Mouse (Mus musculus) liver, adult 2 months (tissue): ENCODE results near the gene Thada. TPM values are rescaled to one million over a fixed set of nuclear protein-coding genes. Genes with fewer than 3 reads are reported as not detected.

ENCODE experiments used
- DNase-seq: peaks from one replicate; pipeline ENCODE4 v3.0.0-alpha.2; 2011; ENCODE audit warnings: low read depth, low spot score; ENCODE audit errors: extremely low read depth
- H3K27ac ChIP-seq: fragments of 200-500 bp; replicated peaks from 2 replicates; pipeline ENCODE4 v1.5.1; 2012; ENCODE audit warnings: low read depth, mild to moderate bottlenecking, control low read depth, inconsistent platforms, low read length; ENCODE audit not compliant: insufficient read depth
- H3K27me3 ChIP-seq: fragments of 200-500 bp; 2 replicates; pipeline ENCODE4 v1.6.1; 2012; ENCODE audit warnings: mild to moderate bottlenecking, moderate library complexity, low read length, inconsistent platforms; ENCODE audit not compliant: control insufficient read depth, insufficient read depth
- H3K36me3 ChIP-seq: fragments of 200-500 bp; 2 replicates; pipeline ENCODE4 v1.6.1; 2012; ENCODE audit warnings: low read length, inconsistent platforms; ENCODE audit not compliant: control insufficient read depth, insufficient read depth
- H3K4me1 ChIP-seq: fragments of 200-500 bp; 2 replicates; pipeline ENCODE4 v1.6.1; 2011; ENCODE audit warnings: low read length; ENCODE audit not compliant: control insufficient read depth, insufficient read depth
- H3K4me3 ChIP-seq: fragments of 200-500 bp; 2 replicates; pipeline ENCODE4 v1.5.1; 2011; ENCODE audit warnings: low read depth, mild to moderate bottlenecking, control low read depth, low read length, moderate library complexity; ENCODE audit not compliant: insufficient read depth
- H3K79me2 ChIP-seq: fragments of 200-500 bp; 2 replicates; pipeline ENCODE4 v1.6.1; 2012; ENCODE audit warnings: inconsistent platforms, mild to moderate bottlenecking, low read length, moderate library complexity; ENCODE audit not compliant: control insufficient read depth, insufficient read depth
- H3K9ac ChIP-seq: fragments of 200-500 bp; 2 replicates; pipeline ENCODE4 v1.6.1; 2012; ENCODE audit warnings: low read depth, mild to moderate bottlenecking, control low read depth, inconsistent platforms, low read length
- CTCF ChIP-seq: fragments of 200-500 bp; IDR thresholded peaks from 2 replicates; pipeline ENCODE4 v1.5.1; 2011; ENCODE audit warnings: low read depth, low read length, control low read depth
- POLR2A ChIP-seq: fragments of 200-500 bp; IDR thresholded peaks from 2 replicates; pipeline ENCODE4 v1.6.1; 2011; ENCODE audit warnings: low read length, control low read depth; ENCODE audit not compliant: insufficient read depth; ENCODE audit errors: extremely low read depth
- WGBS: fragments of 180-500 bp; shearing (Covaris S2); methylation state at CpG from one replicate; pipeline ENCODE4 v1.1.7; 2018; 5-methylcytosine and 5-hydroxymethylcytosine counted together
- polyA plus RNA-seq: library from polyadenylated mRNA; depleted of rRNA; stranded (reverse); fragments of >200 nt; gene quantifications from 2 replicates; pipeline ENCODE4 v1.2.3, GENCODE M21; 2012
- total RNA-seq: library from RNA; depleted of rRNA; stranded (reverse); fragments of >200 nt; gene quantifications from 2 replicates; pipeline ENCODE4 v1.2.3, GENCODE M21; 2014

Thada gene
- total and polyA plus RNA-seq, 2 experiments: 2.8 to 6.1 TPM

GRCm38 (mm10) chr17:84497559-84497958 is 31.6 kb upstream of the Thada start:
- no peak overlapping the region for H3K9ac ChIP-seq
- H3K27me3 ChIP-seq: no peaks in the 10 kb centered on the region
- no peak for DNase-seq
- H3K36me3 ChIP-seq: no peaks in the 10 kb centered on the region
- H3K4me1 ChIP-seq: no peaks in the 10 kb centered on the region
- no peaks in the 10 kb centered on the region for H3K79me2 ChIP-seq
- H3K27ac ChIP-seq: no peak overlapping the region
- WGBS: 76% methylated on average over 2 of the region's 2 CpGs
- TF ChIP-seq POLR2A (no peak), CTCF (no peak)
- H3K4me3 ChIP-seq: no peak overlapping the region

GRCm38 (mm10) chr17:84497026-84497425 is 31.0 kb upstream of the Thada start:
- WGBS: 83% methylated on average over 5 of the region's 5 CpGs
- no peak overlapping the region for H3K27ac ChIP-seq
- no peak for TF ChIP-seq CTCF
- no peak for TF ChIP-seq POLR2A

GRCm38 (mm10) chr17:84492255-84492880 is 26.4 kb upstream of the Thada start:
- Histone ChIP-seq H3K4me1 (no peaks in the 10 kb centered on the region), H3K27me3 (no peaks in the 10 kb centered on the region), H3K36me3 (no peaks in the 10 kb centered on the region), H3K9ac (no peak overlapping the region), H3K4me3 (no peak overlapping the region), H3K27ac (no peak overlapping the region), H3K79me2 (no peaks in the 10 kb centered on the region)
- 63% methylated on average over 5 of the region's 5 CpGs for whole genome bisulfite sequencing
- TF ChIP-seq CTCF: no peak
- no peak for TF ChIP-seq POLR2A
- DNase-seq: no peak

More at GRCm38 (mm10) chr17:84497026-84497425, 31.0 kb upstream of the Thada start:
- no peak overlapping the region for H3K4me3 ChIP-seq
- no peaks in the 10 kb centered on the region for H3K79me2 ChIP-seq
- no peaks in the 10 kb centered on the region for H3K36me3 ChIP-seq
- H3K27me3 ChIP-seq: no peaks in the 10 kb centered on the region
- DNase-seq: no peak
- H3K4me1 ChIP-seq: no peaks in the 10 kb centered on the region
- no peak overlapping the region for H3K9ac ChIP-seq

GRCm38 (mm10) chr17:84487415-84487814 is 21.4 kb upstream of the Thada start:
- H3K79me2 ChIP-seq: no peaks in the 10 kb centered on the region
- no peaks in the 10 kb centered on the region for H3K27me3 ChIP-seq
- no peaks in the 10 kb centered on the region for H3K4me1 ChIP-seq
- H3K4me3 ChIP-seq: no peak overlapping the region
- H3K36me3 ChIP-seq: no peaks in the 10 kb centered on the region
- H3K27ac ChIP-seq: no peak overlapping the region
- DNase-seq: no peak
- WGBS: 88% methylated on average over 2 of the region's 2 CpGs
- TF ChIP-seq POLR2A (no peak), CTCF (no peak)
- no peak overlapping the region for H3K9ac ChIP-seq

GRCm38 (mm10) chr17:84483673-84484320 is 17.8 kb upstream of the Thada start:
- WGBS: 74% methylated on average over 6 of the region's 6 CpGs
- TF ChIP-seq POLR2A (no peak), CTCF (no peak)

GRCm38 (mm10) chr17:84482831-84483230 is 16.8 kb upstream of the Thada start:
- 86% methylated on average over 3 of the region's 3 CpGs for WGBS
- no peaks in the 10 kb centered on the region for H3K4me1 ChIP-seq
- no peak for DNase-seq
- H3K36me3 ChIP-seq: no peaks in the 10 kb centered on the region
- no peak for TF ChIP-seq CTCF
- TF ChIP-seq POLR2A: no peak
- H3K4me3 ChIP-seq: no peak overlapping the region
- no peaks in the 10 kb centered on the region for H3K27me3 ChIP-seq
- H3K79me2 ChIP-seq: no peaks in the 10 kb centered on the region
- no peak overlapping the region for H3K27ac ChIP-seq
- H3K9ac ChIP-seq: no peak overlapping the region

More at GRCm38 (mm10) chr17:84483673-84484320, 17.8 kb upstream of the Thada start:
- no peaks in the 10 kb centered on the region for H3K4me1 ChIP-seq
- H3K36me3 ChIP-seq: no peaks in the 10 kb centered on the region
- H3K27ac ChIP-seq: no peak overlapping the region
- H3K79me2 ChIP-seq: no peaks in the 10 kb centered on the region
- H3K4me3 ChIP-seq: no peak overlapping the region
- H3K27me3 ChIP-seq: no peaks in the 10 kb centered on the region
- no peak for DNase-seq
- no peak overlapping the region for H3K9ac ChIP-seq
